Mouse (Mus musculus) testis, postnatal 10 days (tissue): ENCODE measurements around the gene Nae1.

Source experiments
- DNase-seq: peaks from one replicate; pipeline ENCODE4 v3.0.0; 2021; ENCODE audit warnings: low spot score

The Nae1 gene

GRCm38 (mm10) chr8:104529671-104530070 is 4.8 kb downstream of the Nae1 start:
- DNase-seq = no peak

DNA sequence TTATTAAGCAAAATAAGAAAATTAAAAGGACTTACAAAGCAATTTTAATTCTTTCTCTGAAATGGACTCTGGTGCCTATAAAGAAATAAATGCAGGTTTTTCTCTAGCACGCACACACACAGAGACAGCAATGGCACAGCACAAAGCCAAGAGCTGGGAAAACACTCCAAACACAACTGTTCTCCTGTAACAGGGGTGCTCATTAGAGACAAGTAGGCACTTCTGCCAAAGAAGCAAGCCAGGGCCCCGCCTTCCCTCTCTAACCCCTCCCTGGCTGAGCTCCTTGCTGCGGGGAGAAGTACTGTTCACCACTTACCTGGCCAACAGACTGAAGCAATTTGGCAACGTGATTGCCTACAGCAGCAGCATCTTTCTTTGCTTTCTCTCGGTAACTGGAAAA is 16.6 kb downstream of the Nae1 start:
- no peak for DNase-seq

GRCm38 (mm10) chr8:104510134-104510533 is 24.3 kb downstream of the Nae1 start:
- no peak for DNase-seq

DNA sequence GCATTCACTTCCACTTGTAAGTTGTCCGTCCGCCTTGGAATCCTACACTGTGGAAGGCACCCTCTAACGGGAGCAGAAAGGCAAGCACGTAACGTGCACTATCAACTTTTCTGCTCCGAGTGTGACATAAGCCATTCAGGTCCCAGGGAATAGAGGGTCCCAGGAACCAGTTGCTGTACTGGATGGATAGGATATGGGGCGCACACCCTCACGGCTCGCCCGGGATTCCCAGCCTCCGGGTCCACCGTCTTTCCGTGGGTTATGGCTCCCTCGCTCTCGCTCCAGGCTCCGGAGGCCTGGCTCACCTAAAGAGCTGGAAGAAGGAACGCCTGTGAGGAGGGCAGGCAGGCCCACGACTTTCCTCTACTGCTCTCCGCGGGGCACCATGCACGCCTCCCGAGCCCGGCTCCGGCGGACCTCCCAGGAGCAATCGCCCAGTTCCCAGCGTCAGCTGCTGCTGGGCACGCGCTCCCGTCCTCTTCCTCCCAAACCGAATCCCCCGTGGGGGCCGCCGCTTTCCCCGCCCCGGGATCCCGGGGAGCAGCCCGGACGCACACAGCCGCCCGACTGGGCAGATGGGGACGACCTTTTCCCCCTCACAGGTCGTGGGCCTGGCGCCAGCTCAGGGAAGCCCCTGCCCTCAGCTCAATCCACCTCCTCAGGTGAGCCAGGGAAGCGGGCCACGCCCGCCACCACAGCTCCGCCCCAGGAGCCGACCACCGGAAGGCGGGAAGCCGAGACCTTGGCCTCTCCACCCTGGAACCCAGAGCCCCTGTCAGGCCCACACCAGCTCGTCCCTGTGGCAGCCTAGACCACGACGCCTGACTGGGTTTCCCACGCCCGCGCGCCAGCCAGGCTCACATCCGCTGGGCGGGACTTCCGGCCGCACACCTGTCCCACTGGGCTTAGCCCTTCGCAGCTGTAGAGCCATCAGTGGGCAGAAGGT is 25.1 kb downstream of the Nae1 start, which contains the start of gene Terb1:
TSS of gene Terb1 (minus strand) at position 850 of the 946 bp plus-strand sequence.
- peak; percentile 66 for DNase-seq

GRCm38 (mm10) chr8:104479091-104479490 is 55.3 kb downstream of the Nae1 start:
- DNase-seq = no peak

DNA sequence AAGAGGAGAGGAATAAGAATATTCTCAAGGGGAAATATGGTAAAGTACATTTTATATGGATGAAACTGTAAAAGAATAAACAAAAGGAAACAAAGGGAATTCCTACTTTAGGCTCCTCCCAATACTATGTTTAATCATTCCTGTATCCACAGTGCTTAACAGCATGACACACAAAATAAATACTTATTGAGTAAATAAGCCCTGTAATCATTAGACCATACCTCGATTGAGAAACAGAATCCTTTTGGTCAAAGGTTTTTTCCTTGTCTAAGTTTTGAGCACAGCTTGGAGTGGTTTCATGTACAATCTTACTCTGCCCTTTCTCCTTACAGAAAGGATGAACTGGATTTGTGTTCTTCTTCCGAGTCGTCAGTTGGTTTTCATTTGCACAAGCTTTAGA is 62.0 kb downstream of the Nae1 start:
- DNase-seq = no peak

DNA sequence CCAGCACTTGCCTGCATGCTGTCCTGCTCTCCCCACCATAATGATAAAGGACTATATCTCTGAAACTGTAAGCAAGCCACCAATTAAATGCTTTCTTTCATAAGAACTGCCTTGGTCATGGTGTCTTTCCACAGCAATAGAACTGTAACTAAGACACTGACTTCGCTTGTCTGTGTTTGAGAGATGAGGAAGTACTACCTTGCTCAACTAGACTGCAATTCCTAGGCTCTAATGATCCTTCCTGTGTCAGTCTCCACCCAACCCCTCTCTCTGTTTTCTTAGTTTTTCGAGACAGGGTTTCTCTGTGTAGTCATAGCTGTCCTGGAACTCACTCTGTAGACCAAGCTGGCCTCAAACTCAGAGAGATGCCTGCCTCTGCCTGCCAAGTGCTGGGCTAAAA is 67.0 kb downstream of the Nae1 start:
- no peak for DNase-seq
